Mouse (Mus musculus): ENCODE measurements around the gene Heyl. TPM values are rescaled to one million over a fixed set of nuclear protein-coding genes. Genes with fewer than 3 reads are reported as not detected.
A peak's percentile ranks its signal among the peaks of the same experiment; 100 is the strongest.

Gene Heyl
- total and polyA plus RNA-seq, 2 experiments = 0.28 to 1.0 TPM

GRCm38 (mm10) chr4:123213975-123214374 lies 19.4 kb upstream of the Heyl start:
- Histone ChIP-seq H3K27ac (replicated peaks; ENCODE audit: insufficient read depth, low read depth, low read length) (no peak overlapping the region), H3K4me1 (ENCODE audit: control insufficient read depth, insufficient read depth, low read length) (no peaks in the 10 kb centered on the region), H3K4me3 (ENCODE audit: insufficient read depth, low read depth, low read length) (no peak overlapping the region), H3K79me2 (ENCODE audit: control insufficient read depth, insufficient read depth, low read length) (no peaks in the 10 kb centered on the region), H3K27me3 (ENCODE audit: control insufficient read depth, insufficient read depth, low read length) (no peaks in the 10 kb centered on the region), H3K9ac (ENCODE audit: low read depth, low read length) (no peak overlapping the region), H3K36me3 (ENCODE audit: control insufficient read depth, insufficient read depth, low read length) (no peaks in the 10 kb centered on the region)
- 93% methylated on average over 9 of the region's 9 CpGs for WGBS
- no peak for TF ChIP-seq POLR2A (IDR thresholded peaks at IDR 0.05; ENCODE audit: extremely low read depth, insufficient read depth, low read length)
- no peak for TF ChIP-seq CTCF (IDR thresholded peaks at IDR 0.05; ENCODE audit: low read depth, low read length)
- no peak for DNase-seq (ENCODE audit: extremely low read depth, low read depth, low spot score)

GRCm38 (mm10) chr4:123215367-123215766 lies 18.0 kb upstream of the Heyl start:
- DNase-seq (ENCODE audit: extremely low read depth, low read depth, low spot score) = no peak
- WGBS = 82% methylated on average over 1 of the region's 1 CpGs
- H3K4me1 ChIP-seq (ENCODE audit: control insufficient read depth, insufficient read depth, low read length) = no peaks in the 10 kb centered on the region
- TF ChIP-seq CTCF (IDR thresholded peaks at IDR 0.05; ENCODE audit: low read depth, low read length) (no peak), POLR2A (IDR thresholded peaks at IDR 0.05; ENCODE audit: extremely low read depth, insufficient read depth, low read length) (no peak)
- no peaks in the 10 kb centered on the region for H3K36me3 ChIP-seq (ENCODE audit: control insufficient read depth, insufficient read depth, low read length)
- H3K27me3 ChIP-seq (ENCODE audit: control insufficient read depth, insufficient read depth, low read length) = no peaks in the 10 kb centered on the region
- no peak overlapping the region for H3K4me3 ChIP-seq (ENCODE audit: insufficient read depth, low read depth, low read length)
- H3K27ac ChIP-seq (replicated peaks; ENCODE audit: insufficient read depth, low read depth, low read length) = no peak overlapping the region
- H3K9ac ChIP-seq (ENCODE audit: low read depth, low read length) = no peak overlapping the region
- H3K79me2 ChIP-seq (ENCODE audit: control insufficient read depth, insufficient read depth, low read length) = no peaks in the 10 kb centered on the region

GRCm38 (mm10) chr4:123216782-123217181 lies 16.6 kb upstream of the Heyl start:
- no peak overlapping the region for H3K4me3 ChIP-seq (ENCODE audit: insufficient read depth, low read depth, low read length)
- H3K27ac ChIP-seq (replicated peaks; ENCODE audit: insufficient read depth, low read depth, low read length) = no peak overlapping the region
- 13% methylated on average over 1 of the region's 1 CpGs for WGBS
- no peaks in the 10 kb centered on the region for H3K4me1 ChIP-seq (ENCODE audit: control insufficient read depth, insufficient read depth, low read length)
- H3K9ac ChIP-seq (ENCODE audit: low read depth, low read length) = no peak overlapping the region
- TF ChIP-seq CTCF (IDR thresholded peaks at IDR 0.05; ENCODE audit: low read depth, low read length) (peak; percentile 82), POLR2A (IDR thresholded peaks at IDR 0.05; ENCODE audit: extremely low read depth, insufficient read depth, low read length) (no peak)
- H3K27me3 ChIP-seq (ENCODE audit: control insufficient read depth, insufficient read depth, low read length) = no peaks in the 10 kb centered on the region
- no peaks in the 10 kb centered on the region for H3K79me2 ChIP-seq (ENCODE audit: control insufficient read depth, insufficient read depth, low read length)
- peak; percentile 24 for DNase-seq (ENCODE audit: extremely low read depth, low read depth, low spot score)
- no peaks in the 10 kb centered on the region for H3K36me3 ChIP-seq (ENCODE audit: control insufficient read depth, insufficient read depth, low read length)

- H3K27ac ChIP-seq (replicated peaks; ENCODE audit: insufficient read depth, low read depth, low read length) = no peak overlapping the region
Measured at GRCm38 (mm10) chr4:123219720-123220357, 13.5 kb upstream of the Heyl start.

GRCm38 (mm10) chr4:123220637-123221036 lies 12.7 kb upstream of the Heyl start:
- Histone ChIP-seq H3K27ac (replicated peaks; ENCODE audit: insufficient read depth, low read depth, low read length) (no peak overlapping the region), H3K9ac (ENCODE audit: low read depth, low read length) (no peak overlapping the region), H3K4me3 (ENCODE audit: insufficient read depth, low read depth, low read length) (no peak overlapping the region), H3K79me2 (ENCODE audit: control insufficient read depth, insufficient read depth, low read length) (no peaks in the 10 kb centered on the region), H3K27me3 (ENCODE audit: control insufficient read depth, insufficient read depth, low read length) (no peaks in the 10 kb centered on the region), H3K4me1 (ENCODE audit: control insufficient read depth, insufficient read depth, low read length) (no peaks in the 10 kb centered on the region), H3K36me3 (ENCODE audit: control insufficient read depth, insufficient read depth, low read length) (no peaks in the 10 kb centered on the region)
- TF ChIP-seq POLR2A (IDR thresholded peaks at IDR 0.05; ENCODE audit: extremely low read depth, insufficient read depth, low read length) (no peak), CTCF (IDR thresholded peaks at IDR 0.05; ENCODE audit: low read depth, low read length) (no peak)
- DNase-seq (ENCODE audit: extremely low read depth, low read depth, low spot score) = peak; percentile 54
- WGBS = 29% methylated on average over 4 of the region's 4 CpGs

More at GRCm38 (mm10) chr4:123219720-123220357, 13.5 kb upstream of the Heyl start:
- no peaks in the 10 kb centered on the region for H3K79me2 ChIP-seq (ENCODE audit: control insufficient read depth, insufficient read depth, low read length)
- peak; percentile 28 for DNase-seq (ENCODE audit: extremely low read depth, low read depth, low spot score)
- H3K27me3 ChIP-seq (ENCODE audit: control insufficient read depth, insufficient read depth, low read length) = no peaks in the 10 kb centered on the region
- H3K36me3 ChIP-seq (ENCODE audit: control insufficient read depth, insufficient read depth, low read length) = no peaks in the 10 kb centered on the region
- no peak overlapping the region for H3K9ac ChIP-seq (ENCODE audit: low read depth, low read length)
- H3K4me3 ChIP-seq (ENCODE audit: insufficient read depth, low read depth, low read length) = no peak overlapping the region
- no peaks in the 10 kb centered on the region for H3K4me1 ChIP-seq (ENCODE audit: control insufficient read depth, insufficient read depth, low read length)
- TF ChIP-seq CTCF (IDR thresholded peaks at IDR 0.05; ENCODE audit: low read depth, low read length) (peak; percentile 96), POLR2A (IDR thresholded peaks at IDR 0.05; ENCODE audit: extremely low read depth, insufficient read depth, low read length) (no peak)
- WGBS = 63% methylated on average over 15 of the region's 15 CpGs

- peak; percentile 44; the same call in 1 of the 2 replicates for TF ChIP-seq CTCF (IDR thresholded peaks at IDR 0.05; ENCODE audit: low read depth, low read length)
- TF ChIP-seq POLR2A (IDR thresholded peaks at IDR 0.05; ENCODE audit: extremely low read depth, insufficient read depth, low read length) = no peak
- no peaks in the 10 kb centered on the region for H3K4me1 ChIP-seq (ENCODE audit: control insufficient read depth, insufficient read depth, low read length)
- no peak for DNase-seq (ENCODE audit: extremely low read depth, low read depth, low spot score)
- H3K4me3 ChIP-seq (ENCODE audit: insufficient read depth, low read depth, low read length) = no peak overlapping the region
- H3K79me2 ChIP-seq (ENCODE audit: control insufficient read depth, insufficient read depth, low read length) = no peaks in the 10 kb centered on the region
- WGBS = 76% methylated on average over 3 of the region's 3 CpGs
- H3K9ac ChIP-seq (ENCODE audit: low read depth, low read length) = no peak overlapping the region
- H3K36me3 ChIP-seq (ENCODE audit: control insufficient read depth, insufficient read depth, low read length) = no peaks in the 10 kb centered on the region
- H3K27ac ChIP-seq (replicated peaks; ENCODE audit: insufficient read depth, low read depth, low read length) = no peak overlapping the region
- no peaks in the 10 kb centered on the region for H3K27me3 ChIP-seq (ENCODE audit: control insufficient read depth, insufficient read depth, low read length)
Measured at GRCm38 (mm10) chr4:123223309-123223708, 10.0 kb upstream of the Heyl start.
